Mouse (Mus musculus): Measurements from ENCODE around the gene Ikzf2. TPM values are rescaled to one million over a fixed set of nuclear protein-coding genes. Genes with fewer than 3 reads are reported as not detected.

Gene Ikzf2
- total and polyA plus RNA-seq, 2 experiments from 2014 or later, result 1.3 to 6.0 TPM

DNA sequence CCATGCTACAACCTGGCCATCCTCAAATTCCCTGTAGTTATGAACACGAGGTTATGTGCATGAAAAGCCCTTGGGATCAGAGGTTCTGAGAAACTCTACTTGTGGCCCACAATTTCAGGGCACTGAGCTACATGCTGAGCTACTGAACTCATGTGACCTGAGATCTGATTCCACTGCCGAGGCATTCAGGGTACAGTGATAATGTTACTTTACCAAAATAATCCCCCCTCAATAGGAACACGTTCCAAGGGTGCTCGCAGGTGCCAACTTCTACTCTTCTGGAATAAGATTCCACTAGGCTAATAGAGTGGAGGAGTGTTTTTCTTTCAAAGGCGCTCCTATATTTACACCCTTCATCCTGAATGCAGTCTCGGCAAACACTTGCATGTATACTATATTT lies 45.1 kb downstream of the Ikzf2 start:
- H3K4me1 ChIP-seq (ENCODE audit: insufficient read depth, low read length), result no peaks in the 10 kb centered on the region
- no peak for TF ChIP-seq CTCF (IDR thresholded peaks at IDR 0.05)
- no peaks in the 10 kb centered on the region for H3K9me3 ChIP-seq (ENCODE audit: low read length)

GRCm38 (mm10) chr1:69638321-69638720 lies 48.7 kb downstream of the Ikzf2 start:
- Histone ChIP-seq H3K27ac (ENCODE audit: low read depth, low read length) (no peak overlapping the region), H3K27me3 (ENCODE audit: insufficient read depth, low read length) (no peaks in the 10 kb centered on the region), H3K9me3 (ENCODE audit: low read length) (no peaks in the 10 kb centered on the region), H3K9ac (replicated peaks; ENCODE audit: low read length, poor library complexity, severe bottlenecking) (no peak overlapping the region), H3K4me1 (ENCODE audit: insufficient read depth, low read length) (no peaks in the 10 kb centered on the region), H3K4me3 (ENCODE audit: low read depth, low read length) (no peak overlapping the region), H3K36me3 (ENCODE audit: insufficient read depth, low read length) (no peaks in the 10 kb centered on the region), H3K4me2 (ENCODE audit: low read depth, low read length, poor library complexity, severe bottlenecking) (no peak overlapping the region)
- ATAC-seq (ENCODE audit: low FRiP score), result no peak
- no peak for TF ChIP-seq CTCF (IDR thresholded peaks at IDR 0.05)
- DNase-seq (ENCODE audit: low spot score), result no peak
- WGBS, result 81% methylated on average over 8 of the region's 8 CpGs

More for the DNA sequence above, 45.1 kb downstream of the Ikzf2 start:
- DNase-seq (ENCODE audit: low spot score), result no peak
- no peak overlapping the region for H3K4me2 ChIP-seq (ENCODE audit: low read depth, low read length, poor library complexity, severe bottlenecking)
- H3K27me3 ChIP-seq (ENCODE audit: insufficient read depth, low read length), result no peaks in the 10 kb centered on the region
- H3K4me3 ChIP-seq (ENCODE audit: low read depth, low read length), result no peak overlapping the region
- no peak overlapping the region for H3K9ac ChIP-seq (replicated peaks; ENCODE audit: low read length, poor library complexity, severe bottlenecking)
- H3K36me3 ChIP-seq (ENCODE audit: insufficient read depth, low read length), result no peaks in the 10 kb centered on the region
- ATAC-seq (ENCODE audit: low FRiP score), result no peak
- WGBS, result 82% methylated on average over 6 of the region's 6 CpGs
- no peak overlapping the region for H3K27ac ChIP-seq (ENCODE audit: low read depth, low read length)

- TF ChIP-seq CTCF (IDR thresholded peaks at IDR 0.05), result no peak
- Histone ChIP-seq H3K9ac (replicated peaks; ENCODE audit: low read length, poor library complexity, severe bottlenecking) (no peak overlapping the region), H3K4me3 (ENCODE audit: low read depth, low read length) (no peak overlapping the region), H3K9me3 (ENCODE audit: low read length) (no peaks in the 10 kb centered on the region), H3K4me2 (ENCODE audit: low read depth, low read length, poor library complexity, severe bottlenecking) (no peak overlapping the region), H3K27me3 (ENCODE audit: insufficient read depth, low read length) (no peaks in the 10 kb centered on the region), H3K4me1 (ENCODE audit: insufficient read depth, low read length) (no peaks in the 10 kb centered on the region), H3K27ac (ENCODE audit: low read depth, low read length) (no peak overlapping the region), H3K36me3 (ENCODE audit: insufficient read depth, low read length) (no peaks in the 10 kb centered on the region)
- WGBS, result 66% methylated on average over 3 of the region's 3 CpGs
- ATAC-seq (ENCODE audit: low FRiP score) (no peak), DNase-seq (ENCODE audit: low spot score) (no peak)
Measured at GRCm38 (mm10) chr1:69637907-69638306, 49.1 kb downstream of the Ikzf2 start.

- no peaks in the 10 kb centered on the region for H3K36me3 ChIP-seq (ENCODE audit: insufficient read depth, low read length)
- H3K27ac ChIP-seq (ENCODE audit: low read depth, low read length), result no peak overlapping the region
- H3K4me1 ChIP-seq (ENCODE audit: insufficient read depth, low read length), result no peaks in the 10 kb centered on the region
- H3K27me3 ChIP-seq (ENCODE audit: insufficient read depth, low read length), result no peaks in the 10 kb centered on the region
- TF ChIP-seq CTCF (IDR thresholded peaks at IDR 0.05), result no peak
- no peak overlapping the region for H3K4me3 ChIP-seq (ENCODE audit: low read depth, low read length)
- H3K9me3 ChIP-seq (ENCODE audit: low read length), result no peaks in the 10 kb centered on the region
- DNase-seq (ENCODE audit: low spot score) (no peak), ATAC-seq (ENCODE audit: low FRiP score) (no peak)
- 95% methylated on average over 2 of the region's 2 CpGs for WGBS
- H3K4me2 ChIP-seq (ENCODE audit: low read depth, low read length, poor library complexity, severe bottlenecking), result no peak overlapping the region
- no peak overlapping the region for H3K9ac ChIP-seq (replicated peaks; ENCODE audit: low read length, poor library complexity, severe bottlenecking)
Measured at GRCm38 (mm10) chr1:69634259-69634658, 52.8 kb downstream of the Ikzf2 start.

- no peak for TF ChIP-seq CTCF (IDR thresholded peaks at IDR 0.05)
- Histone ChIP-seq H3K36me3 (ENCODE audit: insufficient read depth, low read length) (no peaks in the 10 kb centered on the region), H3K4me2 (ENCODE audit: low read depth, low read length, poor library complexity, severe bottlenecking) (no peak overlapping the region), H3K4me3 (ENCODE audit: low read depth, low read length) (no peak overlapping the region), H3K4me1 (ENCODE audit: insufficient read depth, low read length) (no peaks in the 10 kb centered on the region), H3K9me3 (ENCODE audit: low read length) (no peaks in the 10 kb centered on the region), H3K9ac (replicated peaks; ENCODE audit: low read length, poor library complexity, severe bottlenecking) (no peak overlapping the region), H3K27ac (ENCODE audit: low read depth, low read length) (no peak overlapping the region), H3K27me3 (ENCODE audit: insufficient read depth, low read length) (no peaks in the 10 kb centered on the region)
- 83% methylated on average over 6 of the region's 6 CpGs for WGBS
- no peak for DNase-seq (ENCODE audit: low spot score)
- no peak for ATAC-seq (ENCODE audit: low FRiP score)
Measured at GRCm38 (mm10) chr1:69630508-69630907, 56.5 kb downstream of the Ikzf2 start.

- TF ChIP-seq CTCF (IDR thresholded peaks at IDR 0.05), result no peak
- 84% methylated on average over 8 of the region's 8 CpGs for WGBS
Measured at GRCm38 (mm10) chr1:69629513-69629912, 57.5 kb downstream of the Ikzf2 start.

More at GRCm38 (mm10) chr1:69629513-69629912, 57.5 kb downstream of the Ikzf2 start:
- no peaks in the 10 kb centered on the region for H3K36me3 ChIP-seq (ENCODE audit: insufficient read depth, low read length)
- H3K4me3 ChIP-seq (ENCODE audit: low read depth, low read length), result no peak overlapping the region
- H3K9me3 ChIP-seq (ENCODE audit: low read length), result no peaks in the 10 kb centered on the region
- no peaks in the 10 kb centered on the region for H3K4me1 ChIP-seq (ENCODE audit: insufficient read depth, low read length)
- H3K27ac ChIP-seq (ENCODE audit: low read depth, low read length), result no peak overlapping the region
- H3K9ac ChIP-seq (replicated peaks; ENCODE audit: low read length, poor library complexity, severe bottlenecking), result no peak overlapping the region
- ATAC-seq (ENCODE audit: low FRiP score), result no peak
- no peaks in the 10 kb centered on the region for H3K27me3 ChIP-seq (ENCODE audit: insufficient read depth, low read length)
- no peak for DNase-seq (ENCODE audit: low spot score)
- no peak overlapping the region for H3K4me2 ChIP-seq (ENCODE audit: low read depth, low read length, poor library complexity, severe bottlenecking)

Data from midbrain, postnatal 0 days (tissue).